Mouse (Mus musculus): ENCODE measurements around the gene Cyb561. TPM values are rescaled to one million over a fixed set of nuclear protein-coding genes. Genes with fewer than 3 reads are reported as not detected.
A peak's percentile ranks its signal among the peaks of the same experiment; 100 is the strongest.

Gene Cyb561
- polyA plus RNA-seq, 1 experiment, result not detected

GRCm38 (mm10) chr11:105934816-105935215, 18.3 kb downstream of the Cyb561 start:
- H3K4me3 ChIP-seq (ENCODE audit: insufficient read depth, low read depth, low read length), result no peak overlapping the region
- WGBS, result 57% methylated on average over 6 of the region's 6 CpGs
- peaks cover 53% of the 10 kb centered on the region for H3K4me1 ChIP-seq (ENCODE audit: control insufficient read depth, insufficient read depth, low read length)
- TF ChIP-seq POLR2A (IDR thresholded peaks at IDR 0.05; ENCODE audit: insufficient read depth, low read depth, low read length), result no peak
- TF ChIP-seq CTCF (IDR thresholded peaks at IDR 0.05; ENCODE audit: insufficient read depth, low read depth, low read length), result no peak
- no peak overlapping the region for H3K27ac ChIP-seq (ENCODE audit: insufficient read depth, low read depth, low read length)

- Histone ChIP-seq H3K4me1 (ENCODE audit: control insufficient read depth, insufficient read depth, low read length) (peaks cover 48% of the 10 kb centered on the region), H3K27ac (ENCODE audit: insufficient read depth, low read depth, low read length) (no peak overlapping the region), H3K4me3 (ENCODE audit: insufficient read depth, low read depth, low read length) (no peak overlapping the region)
- TF ChIP-seq CTCF (IDR thresholded peaks at IDR 0.05; ENCODE audit: insufficient read depth, low read depth, low read length) (no peak), POLR2A (IDR thresholded peaks at IDR 0.05; ENCODE audit: insufficient read depth, low read depth, low read length) (no peak)
- WGBS, result 46% methylated on average over 5 of the region's 5 CpGs
Measured at GRCm38 (mm10) chr11:105934303-105934711, 18.8 kb downstream of the Cyb561 start.

GRCm38 (mm10) chr11:105933746-105934145, 19.4 kb downstream of the Cyb561 start:
- Histone ChIP-seq H3K4me3 (ENCODE audit: insufficient read depth, low read depth, low read length) (no peak overlapping the region), H3K27ac (ENCODE audit: insufficient read depth, low read depth, low read length) (no peak overlapping the region), H3K4me1 (ENCODE audit: control insufficient read depth, insufficient read depth, low read length) (peaks cover 44% of the 10 kb centered on the region)
- TF ChIP-seq CTCF (IDR thresholded peaks at IDR 0.05; ENCODE audit: insufficient read depth, low read depth, low read length), result no peak
- no peak for TF ChIP-seq POLR2A (IDR thresholded peaks at IDR 0.05; ENCODE audit: insufficient read depth, low read depth, low read length)
- WGBS, result 64% methylated on average over 8 of the region's 8 CpGs

- WGBS, result 85% methylated on average over 3 of the region's 3 CpGs
- no peak for TF ChIP-seq CTCF (IDR thresholded peaks at IDR 0.05; ENCODE audit: insufficient read depth, low read depth, low read length)
- TF ChIP-seq POLR2A (IDR thresholded peaks at IDR 0.05; ENCODE audit: insufficient read depth, low read depth, low read length), result no peak
- H3K4me3 ChIP-seq (ENCODE audit: insufficient read depth, low read depth, low read length), result no peak overlapping the region
- peaks cover 27% of the 10 kb centered on the region for H3K4me1 ChIP-seq (ENCODE audit: control insufficient read depth, insufficient read depth, low read length)
- no peak overlapping the region for H3K27ac ChIP-seq (ENCODE audit: insufficient read depth, low read depth, low read length)
Measured at GRCm38 (mm10) chr11:105931380-105931779, 21.8 kb downstream of the Cyb561 start.

GRCm38 (mm10) chr11:105928171-105928570, 25.0 kb downstream of the Cyb561 start:
- TF ChIP-seq POLR2A (IDR thresholded peaks at IDR 0.05; ENCODE audit: insufficient read depth, low read depth, low read length) (no peak), CTCF (IDR thresholded peaks at IDR 0.05; ENCODE audit: insufficient read depth, low read depth, low read length) (no peak)
- WGBS, result 45% methylated on average over 5 of the region's 5 CpGs
- peaks cover 5% of the 10 kb centered on the region for H3K4me1 ChIP-seq (ENCODE audit: control insufficient read depth, insufficient read depth, low read length)
- H3K4me3 ChIP-seq (ENCODE audit: insufficient read depth, low read depth, low read length), result no peak overlapping the region
- H3K27ac ChIP-seq (ENCODE audit: insufficient read depth, low read depth, low read length), result no peak overlapping the region

GRCm38 (mm10) chr11:105927065-105928030, 25.8 kb downstream of the Cyb561 start:
- TF ChIP-seq POLR2A (IDR thresholded peaks at IDR 0.05; ENCODE audit: insufficient read depth, low read depth, low read length) (no peak), CTCF (IDR thresholded peaks at IDR 0.05; ENCODE audit: insufficient read depth, low read depth, low read length) (peak; percentile 39; the same call in 1 of the 2 replicates)
- H3K27ac ChIP-seq (ENCODE audit: insufficient read depth, low read depth, low read length), result no peak overlapping the region
- peaks cover 5% of the 10 kb centered on the region for H3K4me1 ChIP-seq (ENCODE audit: control insufficient read depth, insufficient read depth, low read length)
- 52% methylated on average over 14 of the region's 14 CpGs for WGBS
- H3K4me3 ChIP-seq (ENCODE audit: insufficient read depth, low read depth, low read length), result no peak overlapping the region

GRCm38 (mm10) chr11:105922769-105923663, 30.1 kb downstream of the Cyb561 start:
- Histone ChIP-seq H3K4me3 (ENCODE audit: insufficient read depth, low read depth, low read length) (no peak overlapping the region), H3K27ac (ENCODE audit: insufficient read depth, low read depth, low read length) (no peak overlapping the region), H3K4me1 (ENCODE audit: control insufficient read depth, insufficient read depth, low read length) (peaks cover 13% of the 10 kb centered on the region)
- WGBS, result 77% methylated on average over 20 of the region's 20 CpGs
- TF ChIP-seq CTCF (IDR thresholded peaks at IDR 0.05; ENCODE audit: insufficient read depth, low read depth, low read length), result no peak
- no peak for TF ChIP-seq POLR2A (IDR thresholded peaks at IDR 0.05; ENCODE audit: insufficient read depth, low read depth, low read length)

GRCm38 (mm10) chr11:105921275-105921674, 31.9 kb downstream of the Cyb561 start:
- WGBS, result 90% methylated on average over 5 of the region's 5 CpGs
- H3K27ac ChIP-seq (ENCODE audit: insufficient read depth, low read depth, low read length), result no peak overlapping the region
- H3K4me1 ChIP-seq (ENCODE audit: control insufficient read depth, insufficient read depth, low read length), result peaks cover 8% of the 10 kb centered on the region
- no peak overlapping the region for H3K4me3 ChIP-seq (ENCODE audit: insufficient read depth, low read depth, low read length)
- TF ChIP-seq POLR2A (IDR thresholded peaks at IDR 0.05; ENCODE audit: insufficient read depth, low read depth, low read length), result no peak
- no peak for TF ChIP-seq CTCF (IDR thresholded peaks at IDR 0.05; ENCODE audit: insufficient read depth, low read depth, low read length)

All from olfactory bulb, adult 2 months (tissue).